Mouse (Mus musculus) kidney, embryonic 15.5 days (tissue): ENCODE results near the gene Itgav. TPM values are rescaled to one million over a fixed set of nuclear protein-coding genes. Genes with fewer than 3 reads are reported as not detected.

ENCODE experiments used
- ATAC-seq: fragments of 200-750 bp; cut with Nextera tagmentation; replicated peaks from 2 replicates; pipeline ENCODE4 v1.8.0; 2017; ENCODE audit warnings: moderate TSS enrichment; ENCODE audit not compliant: low FRiP score
- H3K27ac ChIP-seq: fragments of 300-500 bp; sonication (generic); 2 replicates; pipeline ENCODE4 v1.5.1; 2015; ENCODE audit warnings: mild to moderate bottlenecking, inconsistent platforms
- H3K27me3 ChIP-seq: fragments of 300-500 bp; sonication (generic); 2 replicates; pipeline ENCODE4 v1.6.1; 2015; ENCODE audit warnings: inconsistent platforms
- H3K36me3 ChIP-seq: fragments of 300-500 bp; sonication (generic); 2 replicates; pipeline ENCODE4 v1.6.1; 2015; ENCODE audit warnings: inconsistent platforms
- H3K4me1 ChIP-seq: fragments of 300-500 bp; sonication (generic); 2 replicates; pipeline ENCODE4 v1.6.1; 2015; ENCODE audit warnings: inconsistent platforms
- H3K4me2 ChIP-seq: fragments of 300-500 bp; sonication (generic); 2 replicates; pipeline ENCODE4 v1.6.1; 2015; ENCODE audit warnings: moderate library complexity, mild to moderate bottlenecking, inconsistent platforms
- H3K4me3 ChIP-seq: fragments of 300-500 bp; sonication (generic); replicated peaks from 2 replicates; pipeline ENCODE4 v1.5.1; 2015; ENCODE audit warnings: mild to moderate bottlenecking, inconsistent platforms
- H3K9ac ChIP-seq: fragments of 300-500 bp; sonication (generic); 2 replicates; pipeline ENCODE4 v1.6.1; 2015; ENCODE audit warnings: mild to moderate bottlenecking, inconsistent platforms
- H3K9me3 ChIP-seq: fragments of 300-500 bp; sonication (generic); replicated peaks from 2 replicates; pipeline ENCODE4 v1.6.1; 2016; ENCODE audit warnings: inconsistent platforms
- WGBS: fragments of 180-500 bp; shearing (Covaris S2); methylation state at CpG from one replicate; pipeline ENCODE4 v1.1.7; 2015; ENCODE audit warnings: mixed read lengths; 5-methylcytosine and 5-hydroxymethylcytosine counted together
- polyA plus RNA-seq: library from polyadenylated mRNA; unstranded; fragments of >200 nt; fragmentation: Nextera tagmentation; extraction: Ambion mirVana; gene quantifications from 2 replicates; pipeline ENCODE4 v1.2.1, GENCODE M21; 2015

The Itgav gene
- polyA plus RNA-seq, 1 experiment from 2014 or later = 101 TPM

DNA sequence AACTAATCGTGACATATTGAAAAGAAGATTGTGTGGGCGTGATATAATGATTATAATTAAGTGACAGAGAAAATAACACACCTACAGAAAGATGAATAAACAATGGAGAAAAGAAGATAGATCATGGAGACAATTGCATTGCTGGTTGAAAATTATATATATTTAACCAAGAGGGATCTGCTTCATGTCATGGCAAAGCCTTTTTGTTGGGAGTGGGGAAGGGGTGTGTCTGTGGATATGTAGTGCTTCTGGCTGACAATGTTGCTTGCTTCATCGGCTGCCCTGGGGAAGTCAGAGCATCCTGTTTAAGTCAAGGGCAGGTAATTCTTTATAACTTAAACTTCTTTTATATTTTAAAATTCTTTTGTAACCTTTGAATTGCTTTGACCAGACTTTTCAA, 124.3 kb downstream of the Itgav start:
- Histone ChIP-seq H3K27ac (no peak overlapping the region), H3K4me3 (no peak overlapping the region), H3K36me3 (no peaks in the 10 kb centered on the region), H3K9ac (no peak overlapping the region), H3K4me2 (no peak overlapping the region), H3K27me3 (no peaks in the 10 kb centered on the region), H3K9me3 (no peaks in the 10 kb centered on the region), H3K4me1 (no peaks in the 10 kb centered on the region)
- ATAC-seq = no peak
- whole genome bisulfite sequencing = 84% methylated on average over 3 of the region's 3 CpGs

DNA sequence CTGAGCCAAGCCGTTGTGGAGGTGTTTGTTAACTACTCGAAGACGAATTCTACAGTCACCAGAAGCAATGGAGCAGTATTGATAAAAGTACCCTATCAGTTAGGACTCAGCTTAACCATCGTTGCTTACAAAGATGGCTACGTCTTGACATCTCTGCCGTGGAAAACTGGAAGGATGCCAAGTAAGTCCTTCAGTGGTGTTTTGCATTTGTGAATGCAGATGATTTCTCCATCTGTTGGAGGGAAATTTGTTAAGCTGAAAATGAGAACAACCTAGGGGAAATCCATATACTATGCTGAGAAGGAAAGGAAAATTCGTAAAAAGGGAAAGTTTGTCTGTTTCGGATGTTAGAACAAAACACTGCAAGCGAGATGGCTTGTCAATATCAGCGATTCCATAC, 129.2 kb downstream of the Itgav start:
- Histone ChIP-seq H3K27ac (no peak overlapping the region), H3K4me3 (no peak overlapping the region), H3K9me3 (no peaks in the 10 kb centered on the region), H3K9ac (no peak overlapping the region), H3K4me1 (no peaks in the 10 kb centered on the region), H3K4me2 (no peak overlapping the region), H3K27me3 (no peaks in the 10 kb centered on the region), H3K36me3 (no peaks in the 10 kb centered on the region)
- 90% methylated on average over 10 of the region's 10 CpGs for WGBS
- ATAC-seq = no peak

DNA sequence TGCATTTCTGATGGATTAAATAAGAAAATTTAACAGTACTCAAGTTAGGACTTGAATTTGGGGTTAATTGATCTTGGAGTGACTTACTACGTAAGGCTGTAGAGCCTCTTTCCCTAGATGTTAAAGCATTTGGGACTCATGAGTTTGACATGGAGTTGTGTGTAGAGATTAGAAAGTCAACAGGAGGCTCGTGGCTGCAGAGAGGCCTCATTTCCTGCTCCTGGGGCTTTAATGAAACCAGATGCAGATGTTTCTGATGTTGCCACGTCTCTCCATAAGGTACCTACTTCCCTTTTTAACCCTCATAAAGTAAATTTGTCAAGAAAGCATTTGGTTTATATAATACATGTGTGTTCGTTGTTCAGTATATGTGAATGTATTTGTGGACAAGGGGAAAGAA, 132.0 kb downstream of the Itgav start:
- no peaks in the 10 kb centered on the region for H3K27me3 ChIP-seq
- 53% methylated on average over 4 of the region's 4 CpGs for WGBS
- no peaks in the 10 kb centered on the region for H3K4me1 ChIP-seq
- H3K9me3 ChIP-seq = no peaks in the 10 kb centered on the region
- H3K27ac ChIP-seq = no peak overlapping the region
- ATAC-seq = no peak
- no peaks in the 10 kb centered on the region for H3K36me3 ChIP-seq
- no peak overlapping the region for H3K9ac ChIP-seq
- no peak overlapping the region for H3K4me3 ChIP-seq
- no peak overlapping the region for H3K4me2 ChIP-seq

Other genes starting within 250 kb of the Itgav start
- 135 and 160 TPM in 2 replicates for gene Zc3h15, start 80.0 kb upstream of the Itgav start, polyA plus RNA-seq
- gene Fam171b, start 88.2 kb downstream of the Itgav start, polyA plus RNA-seq = 5.4 and 6.4 TPM in 2 replicates
- not detected in 2 replicates for gene Zswim2, start 216.8 kb downstream of the Itgav start, polyA plus RNA-seq
- gene Gm13698, start 231.3 kb downstream of the Itgav start, polyA plus RNA-seq = not detected in 2 replicates
- gene Gm13693, start 237.1 kb downstream of the Itgav start, polyA plus RNA-seq = not detected in 2 replicates
- not detected in 2 replicates for gene Gm13695, start 242.9 kb downstream of the Itgav start, polyA plus RNA-seq
- gene Gm13696, start 248.7 kb downstream of the Itgav start, polyA plus RNA-seq = not detected in 2 replicates